Mouse (Mus musculus) embryonic fibroblast, embryonic 13.5 days (primary cell): ENCODE results near the gene Tagap.

Experiments
- CTCF ChIP-seq: IDR thresholded peaks from 2 replicates; pipeline ENCODE4 v1.5.1; 2011; ENCODE audit warnings: mild to moderate bottlenecking, control low read depth, low read length, moderate library complexity, borderline replicate concordance; ENCODE audit not compliant: insufficient read depth
- POLR2A ChIP-seq: IDR thresholded peaks from 2 replicates; pipeline ENCODE4 v1.6.1; 2011; ENCODE audit warnings: low read depth, mild to moderate bottlenecking, control low read depth, low read length, moderate library complexity

DNA sequence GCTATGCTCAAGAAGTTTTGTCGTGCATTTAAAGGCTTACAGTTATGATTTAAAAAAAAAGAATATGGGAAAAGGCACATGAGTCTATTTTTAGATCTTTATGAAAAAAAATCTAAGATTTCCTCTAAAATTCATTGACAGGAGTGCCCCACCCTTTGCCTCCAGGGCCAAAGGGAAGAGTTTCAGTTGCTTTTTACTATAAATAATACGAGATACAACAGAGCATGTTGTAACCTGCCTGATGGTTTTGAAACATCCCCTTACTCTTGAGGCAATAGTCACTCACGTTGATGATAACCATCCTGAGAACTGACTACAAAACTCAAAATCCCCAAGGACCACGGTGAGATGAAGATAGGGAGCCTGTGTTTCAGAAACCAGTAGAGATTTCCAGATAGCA, 46.3 kb upstream of the Tagap start:
- TF ChIP-seq CTCF (no peak), POLR2A (no peak)
